Mouse (Mus musculus): ENCODE results near the gene Ankef1.

Ankef1 gene

DNA sequence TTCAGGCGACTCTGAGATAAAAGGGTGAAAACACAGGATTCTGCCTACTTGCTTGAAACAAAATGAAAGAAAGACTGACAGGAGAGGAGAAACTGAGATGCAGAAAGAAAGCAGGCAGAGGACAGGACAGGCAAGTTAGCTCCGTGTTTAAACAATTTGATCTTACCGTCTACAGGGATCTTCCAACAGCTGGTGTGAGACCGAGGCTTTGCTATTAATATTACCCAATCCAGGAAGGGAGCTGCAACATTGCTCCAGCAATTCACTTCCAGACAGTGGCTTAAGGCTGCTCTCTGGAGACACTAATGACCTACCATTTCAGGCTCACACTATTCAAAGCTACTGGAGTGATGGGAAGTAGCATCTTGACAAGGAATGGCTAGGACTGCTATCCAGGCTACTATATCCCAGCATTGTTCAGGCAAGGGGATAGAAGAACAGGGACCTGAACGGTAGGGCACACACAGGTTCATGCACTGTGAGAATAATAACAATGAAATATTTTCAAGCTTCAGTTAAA, 99.0 kb downstream of the Ankef1 start:
- ATAC-seq (ENCODE audit: low TSS enrichment) = no peak

DNA sequence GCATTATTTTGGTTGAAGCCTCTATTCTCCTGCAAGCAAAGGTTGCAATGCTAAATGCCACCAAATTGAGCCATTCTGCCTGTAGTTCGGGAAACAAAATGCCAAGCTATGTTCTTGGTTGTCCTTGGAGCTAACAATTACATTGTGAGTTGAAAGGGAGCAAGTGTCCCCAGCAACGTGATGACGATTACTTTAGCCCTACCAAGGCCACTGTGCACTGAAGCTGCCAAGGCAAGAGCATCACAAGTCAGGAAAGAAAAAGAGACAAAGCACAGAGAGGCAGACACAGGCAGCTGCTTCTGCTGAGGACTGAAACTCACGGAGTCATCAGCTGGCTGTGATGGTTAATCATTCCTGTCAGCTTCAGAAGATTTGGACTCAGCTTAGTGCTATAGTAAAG, 99.5 kb downstream of the Ankef1 start:
- ATAC-seq (ENCODE audit: low TSS enrichment) = no peak

All from frontal cortex, adult (tissue).